Mouse (Mus musculus): ENCODE measurements around the gene Lyl1. TPM values are rescaled to one million over a fixed set of nuclear protein-coding genes. Genes with fewer than 3 reads are reported as not detected.

The Lyl1 gene
- total RNA-seq (2014; fragmentation: Nextera tagmentation) (136 and 138 TPM in 2 replicates), total RNA-seq (2017) (81.2 and 95.6 TPM in 2 replicates), polyA plus RNA-seq (2012) (550 and 561 TPM in 2 replicates)

DNA sequence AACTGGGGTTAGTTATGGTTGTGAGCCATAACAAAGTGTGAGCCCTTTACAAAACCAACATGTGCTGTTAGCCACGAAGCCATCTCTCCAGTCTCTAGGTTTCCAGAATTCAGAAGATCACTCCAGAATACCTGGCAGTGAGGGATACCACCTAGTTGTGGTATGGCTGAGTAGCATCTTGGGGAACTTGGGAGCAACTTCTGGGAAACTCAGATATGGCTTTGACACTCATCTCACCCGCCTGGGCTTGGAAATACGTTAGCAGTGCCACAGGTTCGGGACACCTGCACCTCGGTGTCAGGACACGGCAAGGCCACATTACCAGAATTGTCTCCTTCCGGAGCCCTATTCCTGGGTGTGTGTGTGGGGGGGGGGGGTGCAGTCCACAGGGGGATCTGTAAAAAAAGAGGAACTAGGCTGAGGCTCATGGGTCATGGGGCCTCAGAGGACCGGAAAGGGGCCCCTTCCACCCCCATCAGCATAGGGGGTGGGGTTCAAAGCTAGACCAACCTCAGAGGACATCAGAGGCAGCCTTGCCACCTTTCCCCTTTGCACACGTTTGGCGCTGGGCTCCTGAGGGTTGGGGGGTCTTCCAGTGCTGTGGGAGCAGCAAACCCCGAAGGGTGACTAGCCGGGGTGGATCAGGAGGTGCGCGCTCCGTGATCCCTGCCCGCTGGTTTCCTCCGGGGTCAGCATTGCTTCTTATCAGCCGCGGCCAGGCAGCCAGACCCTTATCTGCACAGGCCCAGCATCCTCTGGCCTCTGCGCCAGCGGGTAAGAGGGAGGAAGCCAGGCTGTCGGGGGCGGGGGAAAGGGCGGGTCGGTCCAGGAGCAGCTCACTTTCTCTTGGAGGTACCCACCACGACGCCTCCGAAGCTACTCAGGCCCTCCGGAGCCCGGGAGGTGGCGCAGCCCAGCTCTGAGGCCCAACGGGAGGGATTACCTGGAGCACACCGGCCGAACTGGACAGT lies at the start of gene Lyl1:
TSS of gene Lyl1 (plus strand) at position 517 of the 971 bp plus-strand sequence.
- peak; percentile 83 for DNase-seq (ENCODE audit: low spot score)
- Histone ChIP-seq H3K4me3 (ENCODE audit: low read depth, low read length) (peak within 1 kb of the TSS; percentile 81), H3K9me3 (replicated peaks) (no peaks in the 10 kb centered on the region), H3K4me1 (ENCODE audit: insufficient read depth, low read depth, low read length) (peaks cover 63% of the 10 kb centered on the region), H3K36me3 (replicated peaks) (peaks cover 79% of the 10 kb centered on the region), H3K27me3 (ENCODE audit: insufficient read depth, low read length) (no peaks in the 10 kb centered on the region)
- TF ChIP-seq GATA2 (IDR thresholded peaks at IDR 0.05; ENCODE audit: borderline replicate concordance, low read depth, low read length) (no peak), TAL1 (conservative IDR thresholded peaks at IDR 0.05; ENCODE audit: low read depth, low read length) (peak; percentile 99)
- ATAC-seq (ENCODE audit: extremely low read depth, insufficient number of reproducible peaks, low FRiP score, poor library complexity, severe bottlenecking), result peak; percentile 66

DNA sequence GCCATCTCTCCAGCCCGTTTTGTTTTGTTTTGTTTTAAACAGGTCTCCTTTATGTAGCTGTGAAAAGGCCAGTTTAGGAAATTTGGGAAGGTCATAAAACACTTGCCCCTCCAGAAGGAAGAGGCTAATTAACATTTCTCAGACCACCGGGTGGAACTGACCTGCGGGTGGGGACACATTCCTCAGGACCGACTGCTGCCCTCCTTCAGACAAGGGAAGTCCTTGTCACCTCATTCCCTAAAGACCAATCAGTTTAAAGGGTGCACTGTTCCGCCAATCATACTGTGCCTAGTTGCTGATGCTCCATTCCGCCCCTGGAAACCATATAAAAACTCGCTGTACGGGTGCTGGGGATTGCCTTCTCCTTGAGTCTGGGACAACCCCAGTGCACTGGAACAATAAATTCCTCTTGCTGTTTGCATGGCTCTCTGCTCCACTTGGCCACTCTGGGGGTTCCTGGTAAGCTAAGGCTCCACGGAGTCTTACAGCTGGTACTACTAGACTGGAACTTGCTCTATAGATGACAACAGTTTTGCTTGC lies 48.1 kb upstream of the Lyl1 start:
- ATAC-seq (ENCODE audit: extremely low read depth, insufficient number of reproducible peaks, low FRiP score, poor library complexity, severe bottlenecking) (no peak), DNase-seq (ENCODE audit: low spot score) (no peak)
- no peaks in the 10 kb centered on the region for H3K36me3 ChIP-seq (replicated peaks)
- peaks cover 52% of the 10 kb centered on the region for H3K4me1 ChIP-seq (ENCODE audit: insufficient read depth, low read depth, low read length)
- no peak overlapping the region for H3K4me3 ChIP-seq (ENCODE audit: low read depth, low read length)
- no peaks in the 10 kb centered on the region for H3K9me3 ChIP-seq (replicated peaks)
- no peak for TF ChIP-seq POLR2AphosphoS5 (IDR thresholded peaks at IDR 0.05; ENCODE audit: insufficient replicate concordance, low read depth, low read length)
- no peak for TF ChIP-seq TAL1 (conservative IDR thresholded peaks at IDR 0.05; ENCODE audit: low read depth, low read length)
- TF ChIP-seq CTCF (IDR thresholded peaks at IDR 0.05; ENCODE audit: low read depth, low read length), result no peak
- TF ChIP-seq GATA1 (IDR thresholded peaks at IDR 0.05; ENCODE audit: borderline replicate concordance, low read length), result no peak
- no peak for TF ChIP-seq GATA2 (IDR thresholded peaks at IDR 0.05; ENCODE audit: borderline replicate concordance, low read depth, low read length)
- H3K27me3 ChIP-seq (ENCODE audit: insufficient read depth, low read length), result no peaks in the 10 kb centered on the region

DNA sequence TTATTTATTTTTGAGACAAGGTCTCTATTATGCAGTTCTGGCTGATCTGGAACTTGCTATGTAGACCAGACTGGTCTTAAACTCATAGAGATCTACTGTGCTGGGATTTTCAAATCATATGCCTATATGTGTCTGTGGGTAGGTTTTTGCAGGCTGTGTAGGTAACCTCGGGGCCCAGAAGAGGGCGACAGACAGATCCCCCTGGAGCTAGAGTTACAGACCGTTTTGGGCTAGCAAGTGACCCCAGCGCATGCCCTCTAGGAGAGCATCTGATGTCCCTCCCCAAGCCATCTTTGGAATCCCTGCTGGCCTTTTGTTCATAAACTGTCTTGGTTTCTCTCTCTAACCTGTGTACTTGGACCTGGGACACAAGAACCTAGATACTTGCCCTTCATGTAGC lies 46.7 kb upstream of the Lyl1 start:
- DNase-seq (ENCODE audit: low spot score) (no peak), ATAC-seq (ENCODE audit: extremely low read depth, insufficient number of reproducible peaks, low FRiP score, poor library complexity, severe bottlenecking) (no peak)
- Histone ChIP-seq H3K4me3 (ENCODE audit: low read depth, low read length) (no peak overlapping the region), H3K36me3 (replicated peaks) (peaks cover 3% of the 10 kb centered on the region), H3K27me3 (ENCODE audit: insufficient read depth, low read length) (no peaks in the 10 kb centered on the region), H3K4me1 (ENCODE audit: insufficient read depth, low read depth, low read length) (peaks cover 63% of the 10 kb centered on the region), H3K9me3 (replicated peaks) (no peaks in the 10 kb centered on the region)
- TF ChIP-seq POLR2AphosphoS5 (IDR thresholded peaks at IDR 0.05; ENCODE audit: insufficient replicate concordance, low read depth, low read length) (no peak), CTCF (IDR thresholded peaks at IDR 0.05; ENCODE audit: low read depth, low read length) (0 out of 2 replicates have a peak, but pooled peaks have one; percentile 39), GATA2 (IDR thresholded peaks at IDR 0.05; ENCODE audit: borderline replicate concordance, low read depth, low read length) (no peak), TAL1 (conservative IDR thresholded peaks at IDR 0.05; ENCODE audit: low read depth, low read length) (no peak)

DNA sequence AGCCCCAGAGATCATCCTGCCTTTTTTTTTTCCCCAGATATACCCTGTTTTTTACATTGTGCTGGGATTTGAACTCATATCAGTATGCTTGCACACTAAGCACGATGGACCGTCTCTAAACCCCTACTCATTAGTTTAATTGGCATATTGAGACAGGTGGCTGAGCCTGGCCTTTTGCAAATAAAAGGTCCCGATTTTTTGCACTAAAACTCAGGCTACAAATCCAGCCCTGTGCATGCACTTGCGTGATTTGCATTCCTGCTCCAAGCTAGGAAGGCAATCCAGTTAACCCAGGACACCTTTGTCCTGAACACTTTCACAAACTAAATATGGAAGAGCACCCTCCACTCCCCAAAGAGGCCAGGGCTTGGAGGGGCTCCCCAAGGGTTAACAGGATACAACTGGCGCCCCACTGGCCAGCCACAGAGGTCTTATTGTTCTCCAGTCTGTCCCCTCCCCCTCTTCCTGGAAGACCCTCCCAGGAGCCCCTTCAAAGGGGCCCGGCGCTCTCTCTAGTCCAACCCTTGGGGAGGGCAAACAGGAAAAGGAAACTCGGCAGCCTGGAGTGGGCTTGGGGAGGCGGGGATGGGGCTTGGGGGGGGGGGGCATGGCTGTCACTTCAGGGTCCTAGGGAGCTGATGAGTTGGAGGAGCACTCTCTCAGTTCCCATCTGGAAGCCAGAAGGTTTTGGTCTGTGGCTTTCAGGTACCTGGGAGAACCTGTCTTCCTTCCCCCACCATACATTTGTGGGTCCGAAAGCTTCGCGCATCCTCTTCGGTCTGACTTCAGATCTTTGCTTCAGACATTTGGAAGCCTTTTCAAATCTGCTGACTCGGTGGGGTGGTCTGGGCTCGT lies 45.7 kb upstream of the Lyl1 start:
- Histone ChIP-seq H3K4me1 (ENCODE audit: insufficient read depth, low read depth, low read length) (peaks cover 62% of the 10 kb centered on the region), H3K27me3 (ENCODE audit: insufficient read depth, low read length) (no peaks in the 10 kb centered on the region), H3K9me3 (replicated peaks) (no peaks in the 10 kb centered on the region), H3K4me3 (ENCODE audit: low read depth, low read length) (peak overlapping the region; percentile 72), H3K36me3 (replicated peaks) (peaks cover 6% of the 10 kb centered on the region)
- ATAC-seq (ENCODE audit: extremely low read depth, insufficient number of reproducible peaks, low FRiP score, poor library complexity, severe bottlenecking) (no peak), DNase-seq (ENCODE audit: low spot score) (no peak)
- TF ChIP-seq CTCF (IDR thresholded peaks at IDR 0.05; ENCODE audit: low read depth, low read length) (no peak), GATA2 (IDR thresholded peaks at IDR 0.05; ENCODE audit: borderline replicate concordance, low read depth, low read length) (no peak), GATA1 (IDR thresholded peaks at IDR 0.05; ENCODE audit: borderline replicate concordance, low read length) (no peak), POLR2AphosphoS5 (IDR thresholded peaks at IDR 0.05; ENCODE audit: insufficient replicate concordance, low read depth, low read length) (no peak), TAL1 (conservative IDR thresholded peaks at IDR 0.05; ENCODE audit: low read depth, low read length) (no peak)

DNA sequence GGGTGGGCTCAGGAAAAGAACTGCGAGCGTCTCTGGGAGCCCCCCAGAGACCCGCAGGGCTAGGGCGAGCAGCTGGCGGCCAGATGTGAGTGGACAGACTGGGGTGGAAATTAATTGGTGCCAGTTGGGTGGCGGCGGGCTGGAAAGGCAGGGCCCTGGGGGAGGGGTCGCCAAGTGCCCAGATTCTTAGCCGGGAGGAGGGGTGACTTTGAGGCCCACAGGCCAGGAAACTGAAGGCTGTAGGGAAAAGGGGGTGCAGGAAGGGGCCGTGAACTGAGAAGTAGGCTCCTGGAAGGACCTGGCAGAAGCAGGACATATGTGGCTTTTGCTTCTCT lies 45.1 kb upstream of the Lyl1 start:
- Histone ChIP-seq H3K36me3 (replicated peaks) (peaks cover 6% of the 10 kb centered on the region), H3K9me3 (replicated peaks) (no peaks in the 10 kb centered on the region), H3K27me3 (ENCODE audit: insufficient read depth, low read length) (no peaks in the 10 kb centered on the region), H3K4me1 (ENCODE audit: insufficient read depth, low read depth, low read length) (peaks cover 60% of the 10 kb centered on the region), H3K4me3 (ENCODE audit: low read depth, low read length) (peak overlapping the region; percentile 72)
- DNase-seq (ENCODE audit: low spot score) (peak; percentile 28), ATAC-seq (ENCODE audit: extremely low read depth, insufficient number of reproducible peaks, low FRiP score, poor library complexity, severe bottlenecking) (no peak)
- TF ChIP-seq GATA1 (IDR thresholded peaks at IDR 0.05; ENCODE audit: borderline replicate concordance, low read length), result no peak

DNA sequence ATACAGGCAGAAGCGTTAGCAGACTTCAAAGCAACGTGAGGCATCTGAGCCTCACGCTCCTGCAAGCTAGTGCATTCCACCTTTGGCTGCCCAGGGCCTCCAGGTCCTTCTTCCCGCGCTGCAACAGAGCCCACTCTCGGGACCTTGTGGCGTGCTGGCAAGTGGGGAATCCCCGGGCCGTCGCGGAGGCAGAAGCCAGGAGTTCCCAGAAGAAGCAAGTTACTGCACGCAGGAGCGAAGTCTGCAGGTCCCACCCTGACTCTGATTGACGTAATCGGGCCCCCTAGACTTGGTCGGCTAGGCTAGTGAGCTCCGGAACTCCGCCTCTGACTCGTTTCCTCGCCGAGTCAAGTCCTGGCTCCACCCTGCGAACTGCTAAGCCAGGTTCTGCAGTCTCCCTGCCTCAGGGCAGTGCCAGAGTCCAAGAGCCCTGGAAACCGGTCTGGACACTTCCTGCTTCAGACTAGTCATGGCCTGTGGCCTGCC lies 44.6 kb upstream of the Lyl1 start:
- peaks cover 11% of the 10 kb centered on the region for H3K36me3 ChIP-seq (replicated peaks)
- H3K4me1 ChIP-seq (ENCODE audit: insufficient read depth, low read depth, low read length), result peaks cover 58% of the 10 kb centered on the region
- ATAC-seq (ENCODE audit: extremely low read depth, insufficient number of reproducible peaks, low FRiP score, poor library complexity, severe bottlenecking) (peak; percentile 58), DNase-seq (ENCODE audit: low spot score) (peak; percentile 88)
- H3K9me3 ChIP-seq (replicated peaks), result no peaks in the 10 kb centered on the region
- TF ChIP-seq GATA2 (IDR thresholded peaks at IDR 0.05; ENCODE audit: borderline replicate concordance, low read depth, low read length) (no peak), GATA1 (IDR thresholded peaks at IDR 0.05; ENCODE audit: borderline replicate concordance, low read length) (no peak), CTCF (IDR thresholded peaks at IDR 0.05; ENCODE audit: low read depth, low read length) (no peak), POLR2AphosphoS5 (IDR thresholded peaks at IDR 0.05; ENCODE audit: insufficient replicate concordance, low read depth, low read length) (no peak), TAL1 (conservative IDR thresholded peaks at IDR 0.05; ENCODE audit: low read depth, low read length) (no peak)
- H3K27me3 ChIP-seq (ENCODE audit: insufficient read depth, low read length), result no peaks in the 10 kb centered on the region
- peak overlapping the region; percentile 72 for H3K4me3 ChIP-seq (ENCODE audit: low read depth, low read length)
